Mouse (Mus musculus): ENCODE measurements at regions not wholly inside any gene's neighbourhood (a gene's known extent, or its start where the extent isn't known, plus 50 kb on each side); places are given as distances from the start of the nearest gene placed in this dataset.

DNA sequence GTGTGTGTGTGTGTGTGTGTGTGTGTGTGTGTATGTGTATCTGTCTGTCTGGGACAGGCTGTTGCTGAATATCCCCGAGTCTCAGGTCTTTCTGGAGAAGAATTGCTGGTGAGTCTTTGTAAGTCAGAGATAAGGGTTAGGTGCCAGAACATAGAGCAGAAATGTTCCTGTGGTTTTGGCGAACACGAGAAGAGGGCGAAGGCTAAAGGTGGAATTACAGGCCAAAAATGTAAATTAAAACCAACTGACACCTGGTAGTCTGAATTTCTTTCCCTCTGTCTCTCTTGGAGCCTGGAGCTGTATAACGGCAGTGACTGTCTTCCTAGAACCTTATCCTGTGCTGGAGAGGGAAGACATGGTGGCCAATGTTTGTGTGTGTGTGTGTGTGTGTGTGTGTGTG, 120.5 kb upstream of the Slc22a23 start:
- intact Hi-C loops (cut with DNase I; ENCODE audit: low total_unique reads), result no loop called here

DNA sequence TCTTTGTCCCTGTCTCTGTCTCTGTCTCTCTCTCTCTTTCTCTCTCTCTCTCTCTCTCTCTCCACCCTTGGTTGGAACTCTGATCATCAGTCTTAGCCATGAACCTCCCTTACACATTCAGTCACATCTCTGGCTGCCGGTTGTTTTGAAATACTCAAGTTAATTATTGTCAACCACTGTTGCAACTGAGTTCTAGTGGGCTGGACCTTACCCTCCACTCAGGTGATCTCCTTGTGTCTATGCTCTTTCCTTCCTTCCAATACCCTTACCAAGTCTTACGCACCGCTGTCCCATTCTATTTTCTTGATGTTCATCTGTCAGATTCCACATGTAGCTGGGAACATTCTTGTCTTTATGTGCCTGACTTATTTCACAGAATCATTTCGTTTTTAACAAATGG, 119.2 kb upstream of the Slc22a23 start:
- no peak for DNase-seq

More for the DNA sequence above, 120.5 kb upstream of the Slc22a23 start:
- DNase-seq, result no peak

GRCm38 (mm10) chr13:34462808-34463511, 118.0 kb upstream of the Slc22a23 start:
- peak; percentile 16 for DNase-seq

More for the DNA sequence above, 119.2 kb upstream of the Slc22a23 start:
- intact Hi-C loops (cut with DNase I; ENCODE audit: low total_unique reads), result no loop called here

GRCm38 (mm10) chr13:34462206-34462807, 117.3 kb upstream of the Slc22a23 start:
- intact Hi-C loops (cut with DNase I; ENCODE audit: low total_unique reads), result no loop called here
- DNase-seq, result no peak

More at GRCm38 (mm10) chr13:34462808-34463511, 118.0 kb upstream of the Slc22a23 start:
- intact Hi-C loops (cut with DNase I; ENCODE audit: low total_unique reads), result no loop called here

DNA sequence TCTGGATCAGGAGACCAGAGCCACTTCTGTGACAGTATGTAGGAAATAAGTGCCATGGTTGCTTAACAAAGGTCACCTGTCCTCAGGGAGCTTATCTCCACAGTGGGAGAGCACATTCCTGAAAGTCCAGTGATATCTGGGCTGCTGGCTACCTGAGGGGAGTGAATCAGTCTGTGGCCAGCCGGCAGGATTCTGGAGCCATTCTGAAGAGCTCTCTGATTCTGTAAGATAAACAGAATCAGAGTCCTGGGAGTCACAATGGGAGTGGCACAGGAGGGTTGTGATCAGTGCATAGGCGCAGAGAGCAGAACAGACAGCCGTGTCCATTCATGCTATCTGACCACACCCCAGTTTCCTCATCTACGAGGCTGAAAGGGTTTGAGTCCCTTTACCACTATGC, 116.0 kb upstream of the Slc22a23 start:
- intact Hi-C loops (cut with DNase I; ENCODE audit: low total_unique reads), result no loop called here
- DNase-seq, result no peak

GRCm38 (mm10) chr13:34456051-34456450, 111.1 kb upstream of the Slc22a23 start:
- intact Hi-C loops (cut with DNase I; ENCODE audit: low total_unique reads), result no loop called here
- no peak for DNase-seq

DNA sequence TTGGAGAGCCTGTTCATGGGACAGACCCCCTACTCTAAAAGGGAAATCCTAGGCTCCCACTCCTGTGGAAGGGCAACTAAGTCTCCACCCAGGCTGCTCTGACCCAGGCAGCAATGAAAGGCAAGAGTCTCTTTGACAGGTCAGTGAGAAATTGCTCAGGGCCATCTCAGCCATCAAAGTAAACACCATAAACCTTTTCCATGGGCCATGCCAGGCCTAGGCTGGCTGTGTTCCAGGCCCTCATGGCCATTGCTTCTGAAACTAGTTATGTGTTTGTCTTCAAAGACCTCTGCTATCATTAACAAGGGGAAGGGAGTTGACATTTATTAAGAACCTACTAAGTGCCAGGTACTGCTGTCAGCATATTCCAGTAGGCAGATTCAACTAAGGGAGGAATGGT, 101.8 kb upstream of the Slc22a23 start:
- intact Hi-C loops (cut with DNase I; ENCODE audit: low total_unique reads), result no loop called here
- no peak for DNase-seq

DNA sequence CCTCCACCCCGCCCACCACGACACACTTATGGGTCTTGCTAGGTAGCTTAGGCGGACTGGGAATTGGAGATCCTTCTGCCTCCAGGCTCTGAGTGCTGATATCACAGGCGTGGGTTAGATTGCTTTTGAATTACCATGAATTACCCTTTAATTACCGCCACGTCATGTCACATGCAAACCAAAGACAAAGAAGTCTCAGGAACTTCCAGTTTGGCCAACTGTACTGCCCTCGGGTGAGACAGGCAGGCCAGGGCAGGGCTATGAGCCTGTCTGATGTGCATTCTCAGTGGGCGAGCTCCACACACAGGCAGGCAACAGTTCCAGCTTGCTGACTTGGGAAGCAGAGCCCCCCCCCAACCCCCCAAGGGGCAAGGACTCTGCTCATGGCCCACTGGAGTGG, 101.3 kb upstream of the Slc22a23 start:
- intact Hi-C loops (cut with DNase I; ENCODE audit: low total_unique reads), result no loop called here
- no peak for DNase-seq

DNA sequence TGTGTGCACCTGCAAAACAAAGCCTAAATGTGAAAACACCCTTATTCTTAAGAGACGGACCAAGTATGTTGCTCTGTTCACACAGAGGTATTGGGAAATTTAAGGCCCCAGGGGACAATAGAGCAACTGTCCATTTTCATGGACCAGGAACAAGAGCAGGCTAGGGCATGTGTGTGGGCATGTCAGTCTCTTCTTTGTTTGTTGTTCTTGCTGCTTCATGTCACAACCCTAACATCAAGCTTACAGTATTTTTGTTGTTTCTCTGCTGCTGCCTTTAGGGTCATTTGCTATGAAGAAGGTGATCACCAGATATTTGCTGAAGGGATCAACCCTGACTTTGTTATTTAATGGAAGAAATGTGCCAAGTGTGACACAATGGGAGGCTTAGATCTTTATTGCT, 96.4 kb upstream of the Slc22a23 start:
- intact Hi-C loops (cut with DNase I; ENCODE audit: low total_unique reads), result no loop called here
- DNase-seq, result no peak

DNA sequence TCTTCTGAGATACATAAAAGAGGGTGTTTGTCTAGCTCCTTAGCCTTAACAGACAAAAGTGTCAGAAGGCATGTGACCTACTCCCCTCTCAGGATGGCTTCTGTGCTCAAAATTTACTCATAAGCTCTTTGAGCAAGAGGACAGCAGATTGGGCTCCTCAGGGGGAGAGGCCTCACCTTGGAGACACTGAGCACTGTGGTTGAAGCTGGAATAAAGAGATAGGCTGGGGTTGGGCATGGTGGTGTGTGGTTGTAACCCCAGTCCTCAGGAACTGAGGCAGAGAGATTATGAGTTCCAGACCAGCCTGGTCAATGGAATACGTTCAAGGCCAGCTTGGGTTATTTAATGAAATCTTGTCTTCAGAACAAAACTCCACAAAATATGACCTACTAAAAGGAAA, 82.5 kb upstream of the Slc22a23 start:
- DNase-seq, result no peak
- intact Hi-C loops (cut with DNase I; ENCODE audit: low total_unique reads), result no loop called here

DNA sequence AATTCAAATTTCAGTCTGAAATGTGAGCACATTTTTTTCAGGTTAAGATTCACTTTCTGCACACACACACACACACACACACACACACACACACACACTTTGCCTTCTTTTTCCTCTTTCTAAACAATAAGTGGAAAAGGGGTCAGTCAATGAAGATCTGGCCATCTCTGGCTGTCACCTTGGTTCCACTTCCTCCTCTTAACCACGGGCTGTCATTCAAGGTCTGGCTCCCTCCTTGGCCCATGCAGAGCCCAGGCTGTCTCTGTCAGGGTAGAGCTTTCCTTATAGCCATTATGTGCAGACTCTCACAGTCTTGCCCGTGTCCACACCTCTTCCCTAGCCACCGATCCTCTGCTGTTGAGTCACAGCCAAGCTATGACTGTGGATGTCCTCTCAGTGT, 79.9 kb upstream of the Slc22a23 start:
- intact Hi-C loops (cut with DNase I; ENCODE audit: low total_unique reads), result no loop called here
- no peak for DNase-seq

GRCm38 (mm10) chr13:34421644-34422043, 76.7 kb upstream of the Slc22a23 start:
- DNase-seq, result no peak
- intact Hi-C loops (cut with DNase I; ENCODE audit: low total_unique reads), result no loop called here

DNA sequence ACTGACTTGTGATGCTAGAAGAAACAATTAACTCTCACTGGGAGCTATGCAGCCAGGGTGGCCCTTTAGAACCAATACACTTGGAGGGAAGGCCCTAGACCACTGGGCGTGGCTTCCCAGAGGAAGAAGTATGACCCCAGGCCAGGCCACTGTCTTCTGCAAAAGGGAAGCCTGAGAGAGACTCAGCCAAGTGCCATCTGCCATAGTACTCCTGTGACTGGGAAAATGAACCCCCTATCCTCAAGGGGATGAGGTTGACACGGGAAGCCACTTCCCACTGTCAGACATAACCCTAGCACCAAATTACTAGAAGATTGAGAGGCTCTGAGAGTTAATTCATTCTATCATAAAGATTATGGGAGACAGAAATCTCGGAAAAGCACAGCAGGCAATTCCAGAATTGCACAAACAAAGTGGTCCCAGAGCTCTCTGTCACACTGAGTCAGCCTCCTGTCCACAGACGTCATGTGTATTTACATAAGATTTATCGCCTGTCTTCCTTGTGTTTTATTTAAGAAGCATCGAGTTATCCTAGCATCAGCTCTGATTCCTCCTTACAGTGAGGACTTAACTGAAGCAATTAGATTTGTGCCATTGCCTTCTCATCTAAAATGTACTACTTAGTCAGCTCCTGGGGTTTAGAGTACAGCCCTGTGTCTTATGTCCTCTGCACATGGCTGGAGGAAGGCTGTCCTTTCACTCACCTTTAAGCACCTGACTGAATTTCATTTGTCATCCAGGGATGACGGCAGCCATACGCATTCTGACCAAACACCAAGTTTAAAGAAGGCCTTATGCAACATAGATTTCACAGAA, 75.6 kb upstream of the Slc22a23 start:
- intact Hi-C loops (cut with DNase I; ENCODE audit: low total_unique reads), result no loop called here
- no peak for DNase-seq

DNA sequence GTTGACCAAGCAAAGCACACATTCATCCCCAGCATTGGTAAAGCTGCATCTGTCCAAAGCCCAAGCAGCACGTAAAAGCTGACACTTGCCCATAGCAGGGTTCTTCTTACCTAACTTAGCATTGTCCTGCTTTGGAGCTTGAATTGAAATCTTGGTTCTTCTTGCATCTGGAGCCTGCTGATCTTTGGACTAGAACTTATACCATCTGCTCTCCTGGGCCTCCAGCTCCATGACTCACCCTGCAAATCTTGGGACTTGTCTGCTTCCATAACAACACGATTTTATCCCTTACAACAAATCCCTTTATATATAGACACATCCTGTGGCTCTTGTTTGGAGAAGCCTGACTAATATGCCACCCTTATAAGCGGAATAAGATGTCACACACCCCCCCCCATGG, 74.1 kb upstream of the Slc22a23 start:
- intact Hi-C loops (cut with DNase I; ENCODE audit: low total_unique reads), result no loop called here
- DNase-seq, result no peak

DNA sequence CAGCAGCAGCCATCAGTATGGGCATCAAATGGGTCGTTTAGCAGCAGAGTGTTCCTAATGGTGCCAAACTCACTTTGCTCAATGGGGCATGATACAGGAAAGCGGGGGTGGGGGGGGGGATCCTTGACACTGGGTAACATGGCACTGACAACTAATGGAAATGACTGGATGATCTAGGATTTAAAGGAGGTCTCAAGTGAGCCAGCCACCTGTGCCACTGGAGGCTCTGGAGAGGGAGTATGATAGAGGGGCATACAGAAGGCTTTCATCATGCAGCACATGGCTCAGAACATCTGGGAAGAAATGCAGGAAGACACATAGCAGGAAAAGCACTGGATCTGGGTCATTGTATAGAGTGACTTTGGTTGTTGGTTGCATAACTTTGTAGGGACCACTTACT, 71.6 kb upstream of the Slc22a23 start:
- intact Hi-C loops (cut with DNase I; ENCODE audit: low total_unique reads), result no loop called here
- no peak for DNase-seq

DNA sequence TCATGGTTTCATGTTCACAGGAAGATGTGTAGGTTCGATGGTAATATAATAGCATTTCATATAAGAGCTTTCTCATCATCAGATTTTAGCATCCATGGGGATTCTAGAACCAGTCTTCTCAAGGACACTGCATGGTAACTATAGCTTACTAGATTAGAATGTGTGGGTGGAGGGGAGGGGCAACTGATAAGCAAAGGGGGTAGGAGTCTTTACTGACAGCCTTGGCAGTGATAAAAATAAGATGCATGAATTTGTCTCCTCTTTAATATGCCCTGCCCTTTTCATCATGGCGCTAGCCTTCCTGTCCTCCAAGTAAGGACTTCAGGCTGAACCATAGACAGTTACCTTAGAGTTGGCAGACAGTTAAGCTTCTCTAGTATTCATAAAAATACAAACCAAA, 69.6 kb upstream of the Slc22a23 start:
- no peak for DNase-seq
- intact Hi-C loops (cut with DNase I; ENCODE audit: low total_unique reads), result no loop called here

DNA sequence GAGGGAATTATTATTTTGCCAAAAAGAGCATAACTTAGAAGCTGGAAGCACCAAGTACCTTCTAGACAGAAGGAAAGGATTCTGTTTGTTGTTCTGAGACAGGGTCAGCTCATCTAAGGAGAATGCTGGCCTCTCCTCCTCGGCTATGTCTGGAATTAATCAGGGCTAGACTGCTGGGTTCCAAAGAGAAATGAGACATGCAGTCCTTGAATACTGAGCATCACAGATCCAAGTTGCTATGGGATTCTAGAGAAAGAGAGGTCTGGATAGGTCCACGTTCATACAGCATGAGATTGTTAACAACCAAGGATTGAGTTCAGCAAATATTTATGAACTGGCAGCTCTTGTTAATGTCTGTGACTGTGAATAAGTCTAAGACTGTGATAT, 63.7 kb upstream of the Slc22a23 start:
- intact Hi-C loops (cut with DNase I; ENCODE audit: low total_unique reads), result no loop called here
- no peak for DNase-seq

DNA sequence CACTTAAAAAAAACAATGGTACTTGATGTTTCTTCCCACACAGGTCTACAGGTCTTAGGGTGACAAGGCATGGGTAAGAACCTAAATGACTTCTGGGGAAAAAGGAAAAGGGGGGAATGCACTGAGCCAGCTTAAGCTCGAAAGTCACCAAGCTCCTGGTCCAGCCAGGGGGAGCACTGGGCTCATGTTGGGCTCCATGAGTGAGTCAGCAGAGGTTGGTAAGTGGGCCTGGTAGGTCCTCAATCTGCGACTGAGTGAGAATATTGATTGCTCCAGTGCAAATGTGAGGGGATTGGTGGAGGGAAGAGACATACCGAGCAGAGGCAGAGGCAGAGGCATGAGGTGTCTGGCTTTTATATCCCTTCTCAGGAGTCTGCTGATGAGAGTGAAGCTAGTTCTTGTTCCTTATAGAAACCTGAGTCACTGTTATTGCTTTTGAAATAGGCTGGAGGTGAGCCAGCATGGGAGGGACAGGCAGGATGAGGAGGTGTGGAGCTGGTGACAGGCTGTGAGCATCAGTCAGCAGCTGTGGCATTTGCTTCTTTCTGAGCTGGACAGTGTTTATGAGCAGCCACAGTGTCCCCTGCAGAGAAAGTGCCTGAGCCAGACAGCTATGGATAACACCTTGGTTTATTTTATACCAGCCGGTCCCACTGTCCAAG, 63.2 kb upstream of the Slc22a23 start:
- intact Hi-C loops (cut with DNase I; ENCODE audit: low total_unique reads), result no loop called here
- peak; percentile 7 for DNase-seq

- intact Hi-C loops (cut with DNase I; ENCODE audit: low total_unique reads), result no loop called here
- DNase-seq, result no peak
Measured at GRCm38 (mm10) chr13:34406291-34406690, 61.3 kb upstream of the Slc22a23 start.

- intact Hi-C loops (cut with DNase I; ENCODE audit: low total_unique reads), result no loop called here
- no peak for DNase-seq
Measured at GRCm38 (mm10) chr13:34402631-34403030, 57.6 kb upstream of the Slc22a23 start.
